Mouse (Mus musculus): ENCODE results near the gene Tspan1.

The Tspan1 gene

GRCm38 (mm10) chr4:116127956-116128355 lies 39.4 kb downstream of the Tspan1 start:
- DNase-seq (ENCODE audit: low read depth, low spot score), result no peak

GRCm38 (mm10) chr4:116125803-116126386 lies 41.5 kb downstream of the Tspan1 start:
- DNase-seq (ENCODE audit: low read depth, low spot score), result no peak

GRCm38 (mm10) chr4:116123602-116124519 lies 43.5 kb downstream of the Tspan1 start, which contains the start of the genes Rad54l and Pomgnt1:
TSS of gene Rad54l (minus strand) at chr4:116123690.
TSS of gene Pomgnt1 (plus strand) at chr4:116123840.
- DNase-seq (ENCODE audit: low read depth, low spot score), result peak; percentile 76

GRCm38 (mm10) chr4:116122762-116123161 lies 44.6 kb downstream of the Tspan1 start:
- DNase-seq (ENCODE audit: low read depth, low spot score), result no peak
